Mouse (Mus musculus) liver, embryonic 11.5 days (tissue): ENCODE measurements around the gene Zfp335. TPM values are rescaled to one million over a fixed set of nuclear protein-coding genes. Genes with fewer than 3 reads are reported as not detected.

Experiments used
- ATAC-seq: fragments of 200-750 bp; cut with Nextera tagmentation; replicated peaks from 2 replicates; pipeline ENCODE4 v1.8.0; 2017; ENCODE audit warnings: moderate number of reproducible peaks, mild to moderate bottlenecking, moderate TSS enrichment, moderate library complexity; ENCODE audit not compliant: low FRiP score
- DNase-seq: peaks from one replicate; pipeline ENCODE4 v3.0.0-alpha.2; 2017; ENCODE audit warnings: low spot score
- H3K27ac ChIP-seq: fragments of 300-500 bp; sonication (generic); 2 replicates; pipeline ENCODE4 v1.5.1; 2014; ENCODE audit warnings: mild to moderate bottlenecking, low read depth, low read length, control low read depth
- H3K27me3 ChIP-seq: fragments of 300-500 bp; sonication (generic); replicated peaks from 2 replicates; pipeline ENCODE4 v1.6.1; 2014; ENCODE audit warnings: low read length, mixed read lengths; ENCODE audit not compliant: control insufficient read depth, insufficient read depth
- H3K36me3 ChIP-seq: fragments of 300-500 bp; sonication (generic); 2 replicates; pipeline ENCODE4 v1.6.1; 2014; ENCODE audit warnings: mild to moderate bottlenecking, low read length, moderate library complexity, mixed read lengths; ENCODE audit not compliant: control insufficient read depth, insufficient read depth
- H3K4me1 ChIP-seq: fragments of 300-500 bp; sonication (generic); replicated peaks from 2 replicates; pipeline ENCODE4 v1.6.1; 2014; ENCODE audit warnings: low read length, mixed read lengths; ENCODE audit not compliant: control insufficient read depth, insufficient read depth
- H3K4me2 ChIP-seq: fragments of 300-500 bp; sonication (generic); 2 replicates; pipeline ENCODE4 v1.6.1; 2014; ENCODE audit warnings: mild to moderate bottlenecking, control low read depth, moderate library complexity
- H3K4me3 ChIP-seq: fragments of 300-500 bp; sonication (generic); 2 replicates; pipeline ENCODE4 v1.5.1; 2014; ENCODE audit warnings: low read depth, low read length, control low read depth
- H3K9ac ChIP-seq: fragments of 300-500 bp; sonication (generic); 2 replicates; pipeline ENCODE4 v1.6.1; 2014; ENCODE audit warnings: low read depth, low read length, control low read depth
- H3K9me3 ChIP-seq: fragments of 300-500 bp; sonication (generic); 2 replicates; pipeline ENCODE4 v1.6.1; 2016; ENCODE audit warnings: low read length, inconsistent platforms, mixed read lengths; ENCODE audit not compliant: control insufficient read depth
- WGBS: fragments of 180-500 bp; shearing (Covaris S2); extraction: QIAGEN DNeasy Blood & Tissue Kit; methylation state at CpG from one replicate; pipeline ENCODE4 v1.1.7; 2014; 5-methylcytosine and 5-hydroxymethylcytosine counted together
- polyA plus RNA-seq: library from polyadenylated mRNA; unstranded; fragments of >200 nt; fragmentation: Nextera tagmentation; extraction: Ambion mirVana; gene quantifications from 2 replicates; pipeline ENCODE4 v1.2.1, GENCODE M21; 2014

The Zfp335 gene
- polyA plus RNA-seq, 1 experiment from 2014 or later = 15.0 TPM

DNA sequence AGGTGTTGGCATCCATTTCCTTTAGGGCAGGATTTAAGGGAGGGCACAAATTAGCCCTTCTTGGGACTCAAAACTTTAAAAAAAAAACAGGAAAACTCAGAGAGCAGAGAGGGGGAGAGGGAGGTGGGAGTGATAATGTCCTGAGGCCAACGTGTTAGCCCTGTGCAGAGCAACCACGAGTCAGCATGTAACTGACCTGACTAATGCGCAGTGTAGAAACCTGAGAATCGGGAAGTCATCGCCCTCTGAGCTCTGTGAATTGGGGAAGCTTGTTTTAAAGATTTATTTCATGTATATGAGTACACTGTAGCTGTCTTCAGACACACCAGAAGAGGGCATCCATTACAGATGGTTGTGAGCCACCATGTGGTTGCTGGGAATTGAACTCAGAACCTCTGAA lies 5.3 kb upstream of the Zfp335 start:
- H3K27ac ChIP-seq = no peak overlapping the region
- H3K36me3 ChIP-seq = no peaks in the 10 kb centered on the region; the same call in 1 of the 2 replicates
- DNase-seq (no peak), ATAC-seq (no peak)
- H3K9me3 ChIP-seq = no peaks in the 10 kb centered on the region
- no peak overlapping the region for H3K4me3 ChIP-seq
- H3K27me3 ChIP-seq = no peaks in the 10 kb centered on the region
- no peak overlapping the region for H3K9ac ChIP-seq
- peaks cover 14% of the 10 kb centered on the region for H3K4me1 ChIP-seq
- WGBS = 55% methylated on average over 5 of the region's 5 CpGs
- H3K4me2 ChIP-seq = no peak overlapping the region

DNA sequence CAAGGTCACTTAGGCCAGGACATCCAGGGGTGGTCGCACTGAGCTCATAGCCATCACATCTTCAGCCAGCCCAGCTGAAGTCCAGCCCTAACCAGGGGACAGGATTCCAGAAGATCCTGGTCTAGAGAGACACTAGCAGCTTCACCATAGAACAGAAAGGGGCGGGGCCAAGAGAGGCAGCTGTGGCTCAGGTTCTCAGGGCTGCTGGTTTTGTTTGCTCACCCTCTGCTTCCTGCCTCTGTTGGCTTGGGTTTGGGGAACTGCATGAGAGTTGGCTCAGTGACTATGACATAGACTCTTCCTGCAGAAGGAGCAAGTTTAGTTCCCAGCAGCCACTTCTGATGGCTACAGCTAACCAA lies 1.9 kb upstream of the Zfp335 start:
- Histone ChIP-seq H3K36me3 (peaks cover 8% of the 10 kb centered on the region), H3K4me1 (peaks cover 28% of the 10 kb centered on the region), H3K4me3 (no peak overlapping the region), H3K27me3 (no peaks in the 10 kb centered on the region), H3K27ac (peak overlapping the region; percentile 60), H3K4me2 (no peak overlapping the region), H3K9ac (no peak overlapping the region), H3K9me3 (no peaks in the 10 kb centered on the region)
- WGBS = 75% methylated on average over 2 of the region's 2 CpGs
- ATAC-seq (no peak), DNase-seq (no peak)

DNA sequence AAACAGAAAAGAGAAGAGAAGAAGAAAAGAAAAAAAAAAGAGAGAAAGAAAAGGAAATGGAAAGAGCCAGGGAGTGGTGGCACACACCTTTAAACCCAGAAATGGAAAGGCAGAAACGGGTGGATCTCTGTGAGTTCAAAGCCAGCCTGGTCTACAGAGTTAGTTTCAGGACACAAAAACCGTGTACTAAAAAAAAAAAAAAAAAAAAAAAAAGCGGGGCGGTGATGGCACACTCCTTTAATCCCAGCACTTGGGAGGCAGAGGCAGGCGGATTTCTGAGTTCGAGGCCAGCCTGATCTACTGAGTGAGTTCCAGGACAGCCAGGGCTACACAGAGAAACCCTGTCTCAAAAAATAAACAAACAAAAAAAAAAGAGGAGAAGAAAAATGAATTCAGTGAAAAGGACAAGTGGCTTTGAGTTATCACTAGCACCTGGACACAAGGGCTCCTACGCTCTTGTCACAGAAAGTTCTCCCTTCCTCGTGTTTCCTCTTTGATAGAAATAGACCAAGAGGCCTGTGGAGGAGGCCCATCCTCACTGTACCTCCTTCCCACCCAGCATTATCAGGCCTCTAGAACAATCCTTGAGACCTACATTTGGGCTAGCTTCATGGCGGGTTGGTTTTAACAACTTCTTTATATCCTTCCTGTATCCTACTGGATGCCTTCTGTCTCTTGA lies 1.3 kb upstream of the Zfp335 start:
- Histone ChIP-seq H3K9ac (no peak overlapping the region), H3K27ac (peak overlapping the region; percentile 96), H3K9me3 (no peaks in the 10 kb centered on the region), H3K4me2 (peak overlapping the region; percentile 90), H3K36me3 (peaks cover 13% of the 10 kb centered on the region), H3K27me3 (no peaks in the 10 kb centered on the region), H3K4me3 (peak overlapping the region; percentile 80; the same call in 1 of the 2 replicates), H3K4me1 (peaks cover 28% of the 10 kb centered on the region)
- DNase-seq (no peak), ATAC-seq (no peak)
- WGBS = 74% methylated on average over 8 of the region's 9 CpGs

DNA sequence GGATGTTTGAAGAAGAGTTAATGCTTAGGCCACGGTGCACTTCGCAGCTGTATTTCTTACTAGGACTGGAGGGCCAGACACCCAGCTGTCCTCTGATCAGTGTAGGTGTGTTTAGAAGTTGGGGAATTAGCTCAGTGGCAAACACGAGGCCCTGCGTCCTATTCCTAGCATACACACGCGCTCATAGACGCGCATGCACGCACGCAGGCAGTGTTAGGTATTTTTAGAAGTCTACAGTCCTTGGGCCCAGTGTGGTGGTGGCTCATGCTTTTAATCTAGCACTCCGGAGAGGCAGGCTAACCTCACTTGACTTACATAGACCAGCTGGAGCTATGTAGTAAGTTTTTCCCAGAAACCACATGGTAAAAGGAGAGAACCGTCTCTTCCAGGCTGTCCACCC lies 594 bp upstream of the Zfp335 start:
- H3K36me3 ChIP-seq = peaks cover 21% of the 10 kb centered on the region
- peak overlapping the region; percentile 89 for H3K9ac ChIP-seq
- ATAC-seq = peak; percentile 32
- peak overlapping the region; percentile 80 for H3K4me3 ChIP-seq
- WGBS = 7% methylated on average over 12 of the region's 12 CpGs
- no peaks in the 10 kb centered on the region for H3K27me3 ChIP-seq
- peak overlapping the region; percentile 90 for H3K4me2 ChIP-seq
- no peak for DNase-seq
- no peaks in the 10 kb centered on the region for H3K9me3 ChIP-seq
- H3K27ac ChIP-seq = peak overlapping the region; percentile 96
- H3K4me1 ChIP-seq = peaks cover 28% of the 10 kb centered on the region

DNA sequence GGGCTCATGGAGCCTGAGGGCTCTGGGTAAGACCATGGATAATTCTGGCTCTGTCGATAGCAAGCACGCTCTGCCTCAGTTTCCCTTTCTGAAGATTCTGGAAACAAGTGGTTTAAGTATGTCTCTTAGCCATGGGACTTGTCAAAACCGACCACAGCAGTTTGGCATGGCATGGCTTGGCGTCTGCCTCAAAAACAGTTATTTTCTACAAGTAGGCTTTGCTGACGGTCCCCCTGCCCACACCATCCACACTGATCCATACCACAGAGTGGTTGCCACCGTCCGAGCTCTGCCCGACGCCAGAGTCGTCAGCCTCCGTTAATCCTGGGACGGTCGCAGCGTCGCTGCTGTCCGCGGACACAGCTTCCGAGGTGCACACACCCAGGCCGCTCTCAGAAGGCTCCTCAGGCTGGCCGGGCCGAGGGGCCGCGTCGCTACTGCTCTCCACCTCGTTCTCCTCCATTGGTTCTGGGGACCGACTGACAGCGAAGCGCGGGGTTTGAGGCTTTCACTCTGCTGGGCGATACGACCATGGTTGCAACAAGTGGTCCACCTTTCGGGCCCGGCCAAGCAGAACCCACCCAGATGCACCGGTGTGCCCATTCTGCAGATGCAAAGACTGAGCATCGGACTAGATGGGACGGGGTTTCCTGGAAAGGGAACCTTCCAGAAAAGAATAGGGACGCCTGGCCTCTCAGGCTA lies 1.0 kb downstream of the Zfp335 start:
- Histone ChIP-seq H3K4me3 (peak overlapping the region; percentile 80), H3K4me1 (peaks cover 28% of the 10 kb centered on the region), H3K36me3 (peaks cover 36% of the 10 kb centered on the region), H3K27ac (peak overlapping the region; percentile 96), H3K27me3 (no peaks in the 10 kb centered on the region), H3K4me2 (peak overlapping the region; percentile 85), H3K9ac (peak overlapping the region; percentile 89), H3K9me3 (peaks cover 5% of the 10 kb centered on the region)
- 4% methylated on average over 37 of the region's 37 CpGs for WGBS
- ATAC-seq (peak; percentile 30), DNase-seq (peak; percentile 51)

DNA sequence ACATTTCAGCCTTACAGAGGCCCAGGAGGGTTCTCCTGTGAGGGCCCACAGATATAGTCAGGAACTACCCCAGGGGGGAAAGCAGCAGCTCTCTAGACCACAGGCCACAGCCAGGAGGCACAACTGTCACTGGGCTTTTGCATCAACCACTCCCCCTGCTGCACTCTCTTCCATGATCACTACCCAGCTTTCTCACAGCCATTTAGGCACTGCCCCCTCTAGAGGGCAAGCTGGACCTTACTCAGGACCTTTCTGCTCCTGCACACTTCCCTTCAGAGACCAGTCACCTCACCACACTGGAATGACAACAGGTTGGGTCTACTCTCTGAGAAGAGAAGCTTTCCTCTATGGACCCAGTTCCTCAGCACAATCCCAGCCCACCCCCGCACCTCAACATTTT lies 2.0 kb downstream of the Zfp335 start:
- no peaks in the 10 kb centered on the region for H3K27me3 ChIP-seq
- no peak overlapping the region for H3K27ac ChIP-seq
- peak overlapping the region; percentile 89; the same call in 1 of the 2 replicates for H3K9ac ChIP-seq
- peaks cover 28% of the 10 kb centered on the region for H3K4me1 ChIP-seq
- H3K4me2 ChIP-seq = peak overlapping the region; percentile 85
- H3K4me3 ChIP-seq = peak overlapping the region; percentile 80
- peaks cover 41% of the 10 kb centered on the region for H3K36me3 ChIP-seq
- ATAC-seq = no peak
- no peak for DNase-seq
- peaks cover 5% of the 10 kb centered on the region for H3K9me3 ChIP-seq
- 75% methylated on average over 1 of the region's 1 CpGs for WGBS

DNA sequence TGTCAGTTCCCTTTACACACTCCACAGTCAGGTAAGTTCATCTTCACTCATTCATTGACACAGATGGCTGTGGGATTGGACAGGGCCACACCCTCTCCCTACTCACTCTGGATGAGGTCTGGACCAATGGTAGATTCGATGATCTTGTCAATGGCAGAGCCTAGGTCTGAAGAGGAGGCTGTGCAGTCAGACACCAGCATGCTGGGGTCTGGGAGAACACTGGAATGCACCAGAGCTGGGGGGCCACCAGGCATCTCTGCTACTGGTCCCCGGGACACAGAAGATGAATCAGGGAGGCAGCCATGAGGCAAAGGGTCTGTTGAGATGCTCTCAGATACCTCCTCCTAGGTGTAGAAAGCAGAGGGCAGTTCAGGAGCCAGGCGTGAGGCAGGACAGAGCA lies 2.5 kb downstream of the Zfp335 start:
- H3K4me3 ChIP-seq = peak overlapping the region; percentile 8; the same call in 1 of the 2 replicates
- H3K9ac ChIP-seq = no peak overlapping the region; the same call in 1 of the 2 replicates
- peaks cover 45% of the 10 kb centered on the region for H3K36me3 ChIP-seq
- H3K4me1 ChIP-seq = peaks cover 28% of the 10 kb centered on the region
- no peak for ATAC-seq
- peak overlapping the region; percentile 85; the same call in 1 of the 2 replicates for H3K4me2 ChIP-seq
- no peaks in the 10 kb centered on the region for H3K27me3 ChIP-seq
- DNase-seq = no peak
- peaks cover 5% of the 10 kb centered on the region for H3K9me3 ChIP-seq
- WGBS = 82% methylated on average over 3 of the region's 3 CpGs
- H3K27ac ChIP-seq = no peak overlapping the region

DNA sequence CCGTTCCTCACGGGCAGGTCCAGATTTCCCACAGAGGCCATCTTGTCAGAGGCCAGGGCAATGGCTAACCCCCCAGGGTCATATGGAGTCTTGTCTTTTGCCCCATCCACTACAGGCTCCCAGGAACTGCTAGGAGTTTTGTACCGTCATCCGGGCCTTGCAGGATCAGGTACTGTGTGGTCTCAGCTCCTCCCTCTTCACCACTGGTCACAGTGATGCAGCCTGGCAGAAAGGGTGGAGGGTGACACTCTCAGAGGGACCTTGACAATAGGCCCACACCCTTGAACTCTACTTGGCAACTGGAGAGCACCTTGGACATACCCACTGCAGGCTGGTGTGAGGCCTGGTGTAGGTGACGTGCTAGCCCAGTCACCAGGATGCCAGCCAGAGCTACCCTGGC lies 3.5 kb downstream of the Zfp335 start:
- peaks cover 51% of the 10 kb centered on the region for H3K36me3 ChIP-seq
- WGBS = 97% methylated on average over 5 of the region's 5 CpGs
- no peak for ATAC-seq

DNA sequence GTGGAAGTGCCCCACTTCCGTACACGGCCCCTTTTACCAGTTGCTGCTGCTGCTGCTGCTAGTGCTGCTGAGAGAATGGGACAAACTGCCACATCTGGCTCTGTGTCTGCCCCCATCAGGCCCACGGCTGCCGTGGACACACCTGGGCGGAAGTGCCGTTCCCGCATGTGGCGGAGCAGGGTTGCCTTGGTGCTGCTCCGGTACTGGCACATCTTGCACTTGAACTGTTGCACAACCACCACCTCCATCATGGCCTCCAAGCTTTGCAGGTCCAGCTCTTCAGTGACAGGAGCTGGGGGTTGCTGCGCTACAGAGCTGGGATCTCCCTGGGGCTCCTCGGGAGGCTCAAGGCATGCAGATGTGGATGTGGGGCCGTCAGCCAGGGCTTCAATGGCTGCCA lies 4.0 kb downstream of the Zfp335 start:
- no peaks in the 10 kb centered on the region for H3K27me3 ChIP-seq
- H3K9me3 ChIP-seq = peaks cover 5% of the 10 kb centered on the region
- H3K9ac ChIP-seq = no peak overlapping the region
- no peak overlapping the region for H3K27ac ChIP-seq
- peaks cover 19% of the 10 kb centered on the region for H3K4me1 ChIP-seq
- H3K4me2 ChIP-seq = no peak overlapping the region
- ATAC-seq = no peak
- DNase-seq = no peak
- peaks cover 56% of the 10 kb centered on the region for H3K36me3 ChIP-seq
- WGBS = 94% methylated on average over 12 of the region's 12 CpGs
- no peak overlapping the region for H3K4me3 ChIP-seq

More for the DNA sequence above, 3.5 kb downstream of the Zfp335 start:
- H3K4me2 ChIP-seq = no peak overlapping the region
- no peaks in the 10 kb centered on the region for H3K27me3 ChIP-seq
- no peak for DNase-seq
- H3K9me3 ChIP-seq = peaks cover 5% of the 10 kb centered on the region
- peaks cover 20% of the 10 kb centered on the region for H3K4me1 ChIP-seq
- no peak overlapping the region for H3K9ac ChIP-seq
- H3K4me3 ChIP-seq = no peak overlapping the region
- H3K27ac ChIP-seq = no peak overlapping the region
